Mouse (Mus musculus) layer of hippocampus, postnatal 10 days (tissue): ENCODE measurements around the gene Spen. TPM values are rescaled to one million over a fixed set of nuclear protein-coding genes. Genes with fewer than 3 reads are reported as not detected.

Source experiments
- DNase-seq, 2 experiments: peaks; one replicate each; pipeline ENCODE4 v3.0.0; 2021; ENCODE audit warnings: low spot score in 2 of 2
- total RNA-seq, 2 experiments: library from RNA; stranded (reverse); gene quantifications; 2 replicates each; pipeline ENCODE4 v1.2.3; 2021

The Spen gene
- total RNA-seq, 2 experiments from 2014 or later, result 62.9 to 64.5 TPM

DNA sequence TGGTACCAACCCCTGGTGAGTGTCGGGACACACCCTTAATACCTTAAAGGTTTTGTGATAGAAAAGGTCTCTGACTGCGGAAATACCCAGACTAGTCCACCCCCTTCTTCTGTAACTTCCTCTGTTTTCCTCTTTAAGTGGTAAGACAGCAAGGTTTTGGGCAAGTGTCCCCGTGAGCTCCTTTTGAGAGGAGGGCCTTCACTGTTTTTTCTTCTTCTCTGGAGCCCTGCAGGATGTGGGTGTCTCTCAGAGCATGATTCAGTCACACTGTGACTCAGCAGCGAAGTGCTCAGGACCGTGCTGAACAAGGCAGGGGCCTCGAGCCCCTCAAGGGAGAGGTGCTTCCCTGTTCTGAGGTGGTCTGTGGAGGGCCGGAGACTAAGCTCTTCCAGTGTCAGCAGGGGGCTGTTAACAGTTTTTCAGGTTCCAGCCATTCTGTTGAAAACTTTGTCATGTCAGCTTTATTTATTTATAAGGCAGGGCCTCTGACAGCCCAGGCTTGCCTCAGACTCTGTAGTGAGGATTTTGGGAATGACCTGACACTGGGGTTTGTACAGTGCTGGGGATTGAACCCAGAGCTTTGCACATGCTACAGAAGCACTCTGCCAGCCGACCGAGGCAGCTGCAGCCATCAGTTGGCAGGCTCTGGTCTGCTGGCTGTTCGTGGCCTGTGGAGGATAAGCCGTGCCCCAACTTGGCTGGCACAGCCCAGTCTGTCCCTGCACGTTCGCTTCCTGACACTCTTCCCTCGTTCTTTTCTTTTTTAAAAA lies 83.6 kb downstream of the Spen start:
- DNase-seq, result no peak

DNA sequence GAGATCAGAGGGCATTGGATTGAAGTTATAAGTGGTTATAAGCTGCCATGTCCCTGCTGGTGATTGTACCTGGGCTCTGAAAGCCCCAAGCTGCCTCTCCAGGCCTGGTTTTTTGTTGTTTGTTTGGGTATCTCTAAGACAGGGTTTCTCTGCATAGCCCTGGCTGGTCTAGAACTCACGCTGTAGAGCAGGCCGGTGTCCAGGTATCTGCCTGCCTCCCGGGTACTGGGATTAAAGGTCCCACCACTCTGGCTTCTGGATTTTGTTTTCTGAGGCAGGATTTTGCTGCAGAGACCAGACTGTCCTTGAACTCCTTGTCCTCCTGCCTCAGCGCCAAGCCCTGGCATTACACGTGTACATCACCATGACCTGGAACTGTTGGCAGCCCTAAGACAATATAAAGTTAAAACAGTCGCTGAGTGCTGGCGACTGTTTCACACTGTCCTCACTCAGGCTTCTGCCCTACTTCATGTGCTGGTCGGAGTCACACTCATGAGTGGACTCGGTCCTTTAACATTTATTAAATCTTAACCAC lies 86.4 kb downstream of the Spen start:
- no peak for DNase-seq

DNA sequence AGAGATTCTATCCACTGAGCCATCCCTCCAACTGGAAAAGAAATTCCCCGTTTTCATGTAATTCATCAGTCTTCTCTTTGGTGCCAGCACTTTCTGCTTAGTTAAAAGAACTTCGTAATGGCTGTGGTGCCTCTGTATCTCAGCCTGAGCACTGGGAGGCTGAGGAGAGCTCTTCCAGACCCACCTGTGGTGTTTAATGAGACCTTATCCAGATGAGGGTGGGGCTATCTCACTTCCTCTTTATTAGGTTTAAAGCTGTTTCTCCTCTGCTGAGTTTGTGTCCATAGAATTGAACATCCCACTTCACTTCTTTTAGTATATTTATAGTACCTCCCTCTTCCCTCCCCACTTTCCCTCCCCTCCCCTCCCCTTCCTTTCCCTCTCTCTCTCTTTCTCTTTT lies 87.1 kb downstream of the Spen start:
- no peak for DNase-seq

DNA sequence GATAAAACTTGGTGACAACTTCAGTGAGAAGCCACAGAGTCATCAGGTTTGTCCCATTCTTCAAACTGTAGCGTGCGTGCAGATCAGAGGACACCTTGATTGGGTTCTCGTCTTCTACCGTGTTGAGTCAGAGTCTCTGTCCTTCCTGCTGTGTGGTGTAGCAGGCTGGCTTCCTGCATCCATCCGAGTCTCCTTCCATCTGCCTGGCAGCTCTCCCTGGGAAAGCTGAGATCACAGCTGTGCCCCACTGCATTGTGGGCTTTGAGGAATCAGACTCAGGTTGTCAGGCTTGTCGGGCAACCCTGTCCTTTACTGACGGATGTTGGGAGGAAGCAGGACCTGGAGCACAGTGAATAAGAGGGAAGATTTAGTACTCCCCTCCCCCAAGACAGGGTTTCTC lies 92.2 kb downstream of the Spen start:
- no peak for DNase-seq

DNA sequence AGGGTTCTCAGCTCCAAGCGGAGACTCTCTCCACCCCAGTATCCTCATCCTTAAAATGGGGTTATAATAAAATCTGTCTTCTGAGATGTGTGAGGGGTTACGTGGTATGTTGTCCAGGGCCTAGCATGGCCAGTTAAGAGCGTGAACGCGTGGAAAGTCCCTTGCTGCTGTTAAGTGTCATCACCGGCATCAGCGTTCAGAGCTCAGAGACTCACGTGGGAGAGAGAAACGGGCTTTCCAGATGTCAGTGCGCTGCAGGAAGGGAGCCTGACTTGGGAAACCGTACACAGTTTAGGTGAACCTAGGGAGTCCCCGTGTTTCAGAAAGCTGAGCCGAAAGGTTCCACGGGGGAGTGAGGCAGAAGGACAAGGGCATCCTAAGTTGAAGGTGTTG lies 93.1 kb downstream of the Spen start:
- DNase-seq, result no peak

DNA sequence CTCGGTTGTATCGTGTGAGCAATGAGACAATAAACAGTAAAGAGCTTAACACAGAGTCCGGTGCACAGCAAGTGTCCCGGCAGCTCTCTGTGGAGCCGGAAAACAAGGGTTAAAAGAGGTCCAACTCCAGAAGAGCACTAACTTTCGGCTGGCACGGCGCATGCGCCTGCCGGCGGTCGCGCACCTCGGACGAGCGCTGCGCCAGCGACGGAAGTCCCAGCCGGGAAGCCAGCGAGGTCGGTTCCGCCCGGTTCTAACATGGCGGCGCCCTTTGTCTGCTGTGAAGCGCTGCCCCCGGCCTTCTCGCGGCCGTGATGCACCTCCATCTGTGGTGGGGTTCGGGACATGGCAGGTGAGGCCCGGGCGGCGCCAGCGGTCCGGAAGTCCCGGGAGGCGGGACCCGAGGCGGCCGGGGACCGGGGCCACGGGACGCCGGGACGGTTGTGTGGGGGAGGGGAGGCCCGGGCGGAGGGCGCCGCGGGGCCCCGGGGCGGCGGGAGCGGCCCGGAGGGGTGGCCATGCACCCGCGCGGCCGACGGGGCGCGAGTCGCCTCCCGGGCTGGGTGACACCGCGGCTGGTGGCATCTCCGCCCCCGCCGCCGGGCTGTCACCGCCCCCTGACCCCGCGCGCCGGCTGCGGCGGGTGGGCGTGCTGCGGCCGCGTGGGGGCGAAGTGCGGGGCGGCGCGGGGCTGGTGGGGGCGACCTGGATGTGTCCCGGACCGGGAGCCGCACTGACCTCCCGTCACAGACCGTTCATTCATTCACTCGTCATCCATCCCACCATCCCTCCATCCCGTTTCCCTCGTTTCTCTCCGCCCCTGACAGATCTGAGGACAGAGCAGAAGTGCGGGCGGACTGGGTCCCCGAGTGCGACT lies 93.7 kb downstream of the Spen start, which contains the start of gene Zbtb17:
Zbtb17 (plus strand) TSS at position 204 of the 877 bp plus-strand sequence.
- peak; percentile 90 to 92 for DNase-seq

DNA sequence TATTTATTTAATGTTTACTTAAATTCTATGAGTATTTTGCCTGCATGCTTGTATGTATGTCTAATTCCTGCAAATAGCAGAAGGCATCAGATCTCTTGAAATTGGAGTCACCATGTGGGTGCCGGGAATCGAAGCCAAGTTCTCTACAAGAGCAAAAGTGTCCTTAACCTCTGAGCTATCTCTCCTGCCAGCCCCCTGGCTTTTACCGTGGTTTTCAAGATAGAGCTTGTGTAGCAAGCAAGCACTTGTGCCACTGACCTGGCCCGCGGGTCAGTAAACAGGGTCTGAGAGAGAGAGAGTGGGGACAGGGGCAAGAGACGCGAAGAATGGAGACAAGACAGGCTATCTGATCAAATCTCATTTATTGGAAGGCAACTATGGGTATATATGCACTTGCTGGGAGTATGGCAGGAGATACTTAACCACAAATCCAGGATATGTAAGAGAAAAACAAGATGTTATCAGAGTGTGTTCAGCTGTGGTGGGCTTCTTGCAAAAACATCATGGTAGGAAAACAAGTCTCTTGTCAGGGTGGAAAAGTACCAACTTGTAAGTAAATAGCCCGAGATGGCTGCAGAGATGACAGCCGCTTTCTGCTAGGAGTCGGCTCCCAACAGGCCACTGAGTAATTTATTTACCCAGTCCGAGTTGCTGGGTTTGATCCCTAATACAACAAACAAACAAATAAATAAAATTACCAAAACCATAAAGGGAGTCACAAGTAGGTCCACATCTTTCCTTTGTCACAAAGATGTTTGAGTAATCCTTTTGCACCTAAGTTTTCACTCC lies 94.6 kb downstream of the Spen start:
- no peak for DNase-seq

DNA sequence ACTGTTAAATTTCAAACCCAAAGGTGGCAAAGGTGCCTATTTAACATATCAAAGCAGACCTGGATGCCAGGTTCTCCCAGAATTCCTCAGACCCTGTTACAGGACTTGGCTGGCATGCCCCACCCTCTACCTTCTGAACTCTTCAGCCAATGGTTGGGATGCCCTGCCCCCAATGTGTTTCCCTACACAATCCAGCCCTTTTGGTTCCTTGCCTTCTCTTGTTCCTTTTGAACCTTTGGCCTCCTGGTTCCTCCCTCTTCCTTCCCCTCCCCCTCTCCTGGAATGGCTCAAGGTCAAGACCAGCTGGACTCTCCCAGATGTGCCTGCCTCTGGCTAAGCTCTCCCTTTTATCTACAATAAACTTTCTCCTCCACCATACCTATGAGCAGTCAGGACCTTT lies 97.5 kb downstream of the Spen start:
- no peak for DNase-seq

DNA sequence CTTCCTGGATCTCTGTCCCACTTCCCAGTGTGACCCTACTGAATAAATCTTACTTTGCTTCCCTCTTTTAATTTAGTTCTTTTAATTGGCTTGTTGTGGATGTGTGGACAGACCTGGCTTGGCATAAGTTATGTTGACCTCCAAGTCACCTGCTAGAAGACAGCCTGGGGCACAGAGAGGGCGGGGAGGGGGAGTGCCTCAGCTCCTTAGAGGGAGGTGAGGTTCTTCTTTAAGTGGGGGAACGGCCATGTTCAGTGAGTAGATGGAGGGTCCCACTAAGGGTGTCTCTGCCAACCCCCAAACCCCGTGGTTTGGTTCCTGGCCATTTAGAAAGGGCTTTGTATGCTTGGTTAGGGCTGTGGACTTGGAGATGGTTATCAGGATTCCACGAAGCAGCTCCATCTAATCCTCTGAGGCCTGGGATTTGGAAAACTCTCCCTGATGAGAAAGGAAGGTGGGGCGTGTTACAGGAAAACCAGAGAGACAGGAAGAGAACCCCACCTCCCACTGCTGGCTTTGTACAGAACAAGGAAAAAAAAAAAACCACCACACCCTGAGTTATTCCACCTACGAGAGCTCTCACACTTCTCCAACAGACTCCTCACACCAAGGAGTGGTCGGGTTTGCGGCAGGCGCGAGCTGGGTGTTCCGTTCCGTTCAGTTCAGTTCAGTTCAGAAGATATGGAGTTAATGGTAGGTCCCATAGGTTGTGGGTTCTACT lies 99.2 kb downstream of the Spen start:
- DNase-seq, result no peak

DNA sequence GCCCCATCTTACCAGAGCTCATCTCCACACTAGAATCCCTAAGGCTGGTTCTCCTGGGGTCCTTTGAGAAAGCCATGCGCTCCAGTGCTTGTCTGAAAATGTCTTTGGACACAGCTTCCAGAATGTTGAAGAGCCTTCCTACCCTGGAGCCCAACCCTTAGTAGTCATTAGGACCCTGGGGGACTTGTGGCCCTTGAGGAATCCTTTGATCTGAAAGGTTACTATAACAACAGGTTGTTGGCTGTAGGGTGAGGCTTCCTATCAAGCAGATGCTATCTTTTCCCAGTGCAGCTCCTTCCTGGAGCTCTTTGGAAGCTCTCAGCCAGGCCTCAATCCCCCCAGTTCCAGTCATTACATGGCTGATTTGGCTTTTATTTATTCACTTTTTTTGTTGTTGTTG lies 102.4 kb downstream of the Spen start, which contains the start of gene Srarp:
Srarp (minus strand) TSS at position 132 of the 400 bp plus-strand sequence.
- no peak for DNase-seq

DNA sequence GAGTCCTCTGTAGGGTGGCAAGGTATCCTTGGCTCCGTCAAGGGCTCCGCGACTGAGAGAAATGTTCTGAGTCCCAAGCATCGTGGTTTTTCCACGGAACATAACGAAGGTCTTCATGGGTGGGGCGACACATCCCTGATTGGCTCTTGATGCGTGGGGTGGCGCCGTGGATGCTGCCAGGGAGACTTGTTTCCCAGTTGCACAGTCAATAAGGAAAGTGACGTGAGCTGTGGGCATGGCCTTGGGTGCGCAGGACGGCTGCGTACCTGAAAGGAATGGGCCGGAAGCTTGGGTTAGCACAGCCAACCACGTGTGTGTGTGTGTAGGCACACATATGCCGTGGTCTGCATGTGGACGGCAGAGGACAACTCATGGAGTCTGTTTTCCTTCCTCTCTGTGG lies 105.2 kb downstream of the Spen start:
- DNase-seq, result no peak

DNA sequence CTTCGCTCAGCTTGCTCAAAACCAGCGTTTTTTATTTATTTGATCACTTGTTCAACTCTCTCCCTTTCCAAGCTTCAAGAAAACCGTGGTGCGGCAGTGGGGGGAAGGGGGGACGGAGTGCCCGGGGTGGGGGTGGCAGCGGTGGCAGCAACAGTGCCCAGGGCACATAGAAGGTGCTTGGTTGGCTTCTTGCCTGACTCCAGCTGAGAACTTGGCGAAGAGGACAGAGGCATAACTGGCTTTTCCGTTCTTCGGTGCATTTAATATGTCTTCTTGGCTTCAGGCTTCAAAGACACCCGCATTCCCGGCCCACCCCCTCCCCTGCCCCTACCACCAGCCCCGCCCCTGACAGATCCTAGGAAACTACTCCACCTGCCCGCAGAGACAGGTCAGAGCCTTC lies 105.7 kb downstream of the Spen start:
- no peak for DNase-seq

DNA sequence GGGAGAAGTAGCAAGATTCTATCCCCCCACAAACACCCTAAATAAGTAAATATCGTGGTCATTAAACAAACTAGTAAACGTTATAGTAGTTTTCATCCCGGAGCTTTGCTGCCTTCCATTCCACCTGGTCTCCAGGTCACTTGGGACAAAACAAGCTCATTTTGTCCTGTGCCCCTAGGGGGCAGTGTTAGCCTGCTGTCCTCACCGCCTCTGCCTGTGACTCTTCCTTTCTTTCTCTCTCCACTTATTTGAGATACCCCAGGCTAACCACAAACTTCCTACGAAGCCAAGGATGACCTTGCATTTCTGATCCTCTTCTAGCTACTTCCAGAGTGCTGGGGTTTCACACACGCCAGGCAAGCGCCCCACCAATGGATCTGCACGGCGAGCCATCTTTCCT lies 107.4 kb downstream of the Spen start:
- DNase-seq, result peak; percentile 69 to 76

DNA sequence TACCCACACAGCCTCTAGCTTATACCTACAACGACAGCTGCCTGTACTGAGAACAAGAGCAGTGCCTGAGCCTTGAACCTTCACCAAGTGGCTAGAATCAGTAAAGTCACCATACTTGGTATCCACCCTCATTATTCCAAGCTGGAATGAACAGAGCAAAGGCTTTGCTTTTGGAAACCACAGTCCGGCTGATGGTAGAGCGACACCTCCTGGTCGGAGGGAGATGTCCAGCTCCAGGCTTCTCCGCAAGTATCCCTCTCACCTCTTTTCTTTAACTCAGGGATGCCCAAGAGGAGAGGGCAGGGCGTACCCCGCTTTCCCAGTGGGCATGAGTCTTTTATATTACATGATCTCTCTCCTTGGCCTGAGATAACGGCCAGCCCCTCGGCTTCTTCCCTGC lies 108.5 kb downstream of the Spen start:
- peak; percentile 34 to 39 for DNase-seq

DNA sequence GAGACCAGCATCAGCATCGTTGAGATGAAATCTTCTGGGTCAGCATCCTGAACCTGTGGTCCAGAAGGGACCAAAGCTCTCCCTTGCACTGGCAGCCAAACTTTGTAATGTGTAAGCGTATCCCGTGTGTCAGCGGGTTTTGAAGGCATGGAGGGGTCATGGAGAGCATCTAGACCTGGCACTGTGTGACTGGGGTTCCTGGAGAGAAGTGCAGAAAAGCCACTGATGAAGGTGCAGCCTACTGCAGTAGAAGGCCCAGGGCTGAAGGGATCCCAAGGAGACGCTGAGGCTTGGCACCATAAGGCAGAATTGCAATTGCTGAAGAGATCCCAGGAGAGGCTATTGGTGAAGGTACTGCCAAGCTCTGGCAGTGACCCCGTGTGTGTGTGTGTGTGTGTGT lies 109.0 kb downstream of the Spen start:
- DNase-seq, result no peak

DNA sequence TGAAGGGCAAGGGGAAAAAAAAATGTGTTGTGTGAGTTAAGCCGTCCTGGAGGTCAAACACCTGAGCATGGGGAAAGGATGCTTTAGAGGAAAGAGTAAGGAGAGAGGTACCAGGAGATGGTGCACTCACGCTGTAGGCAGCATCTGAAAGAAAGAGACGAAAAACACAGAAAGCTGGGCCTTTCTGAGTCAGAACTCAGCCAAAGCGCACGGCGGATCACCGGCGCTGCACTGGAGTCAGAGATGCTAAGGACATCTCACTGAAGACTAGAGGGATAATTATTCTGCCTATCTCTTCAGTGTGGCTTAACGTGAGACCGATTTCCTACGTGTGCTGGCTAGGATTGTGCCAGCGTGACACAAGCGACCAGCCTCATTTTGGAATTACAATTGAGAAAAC lies 110.5 kb downstream of the Spen start:
- no peak for DNase-seq

DNA sequence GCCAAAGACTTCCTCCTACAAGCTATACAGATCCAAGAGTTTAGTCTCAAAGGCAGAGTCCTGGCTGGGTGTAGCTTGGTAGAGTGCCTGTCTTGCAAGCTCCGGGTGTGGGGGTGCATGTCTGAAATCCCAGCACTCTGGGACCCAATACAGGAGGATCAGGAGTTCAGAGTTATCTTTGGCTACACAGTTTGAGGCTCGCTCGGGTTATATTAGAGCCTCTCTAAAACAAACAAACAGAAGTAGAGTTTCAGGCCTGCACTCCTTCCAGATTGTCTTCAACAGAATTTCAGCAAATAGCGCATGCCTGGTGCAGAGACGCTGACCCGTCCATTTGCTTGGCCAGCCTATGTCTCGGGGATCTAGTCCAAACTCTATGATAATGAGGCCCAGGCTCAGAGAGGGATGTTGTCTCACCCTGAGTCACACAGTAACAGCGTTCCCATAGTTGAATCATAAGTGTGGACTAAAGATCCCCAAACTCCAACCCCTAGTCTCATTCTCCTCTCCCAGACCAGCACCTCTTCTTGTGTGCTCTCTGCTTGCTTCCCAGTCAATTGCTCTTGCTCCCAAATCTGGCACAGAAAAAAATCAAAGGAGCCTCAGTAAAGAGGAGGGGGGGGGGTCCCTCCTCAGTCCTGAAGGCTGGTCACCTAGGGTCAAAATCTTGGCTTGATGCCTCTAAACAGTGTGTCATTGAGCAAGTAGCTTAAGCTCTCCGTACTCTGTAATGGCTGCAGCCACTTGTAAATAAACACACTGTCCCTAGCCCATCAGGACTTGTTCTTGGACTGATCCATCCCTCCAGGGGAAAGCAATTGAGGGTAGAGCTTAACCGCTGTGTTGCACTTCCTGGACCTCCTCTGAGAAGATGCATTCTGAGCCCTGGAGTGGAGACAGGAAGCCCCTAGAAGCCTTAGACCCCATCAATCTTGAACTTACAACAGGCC lies 111.3 kb downstream of the Spen start:
- no peak for DNase-seq

DNA sequence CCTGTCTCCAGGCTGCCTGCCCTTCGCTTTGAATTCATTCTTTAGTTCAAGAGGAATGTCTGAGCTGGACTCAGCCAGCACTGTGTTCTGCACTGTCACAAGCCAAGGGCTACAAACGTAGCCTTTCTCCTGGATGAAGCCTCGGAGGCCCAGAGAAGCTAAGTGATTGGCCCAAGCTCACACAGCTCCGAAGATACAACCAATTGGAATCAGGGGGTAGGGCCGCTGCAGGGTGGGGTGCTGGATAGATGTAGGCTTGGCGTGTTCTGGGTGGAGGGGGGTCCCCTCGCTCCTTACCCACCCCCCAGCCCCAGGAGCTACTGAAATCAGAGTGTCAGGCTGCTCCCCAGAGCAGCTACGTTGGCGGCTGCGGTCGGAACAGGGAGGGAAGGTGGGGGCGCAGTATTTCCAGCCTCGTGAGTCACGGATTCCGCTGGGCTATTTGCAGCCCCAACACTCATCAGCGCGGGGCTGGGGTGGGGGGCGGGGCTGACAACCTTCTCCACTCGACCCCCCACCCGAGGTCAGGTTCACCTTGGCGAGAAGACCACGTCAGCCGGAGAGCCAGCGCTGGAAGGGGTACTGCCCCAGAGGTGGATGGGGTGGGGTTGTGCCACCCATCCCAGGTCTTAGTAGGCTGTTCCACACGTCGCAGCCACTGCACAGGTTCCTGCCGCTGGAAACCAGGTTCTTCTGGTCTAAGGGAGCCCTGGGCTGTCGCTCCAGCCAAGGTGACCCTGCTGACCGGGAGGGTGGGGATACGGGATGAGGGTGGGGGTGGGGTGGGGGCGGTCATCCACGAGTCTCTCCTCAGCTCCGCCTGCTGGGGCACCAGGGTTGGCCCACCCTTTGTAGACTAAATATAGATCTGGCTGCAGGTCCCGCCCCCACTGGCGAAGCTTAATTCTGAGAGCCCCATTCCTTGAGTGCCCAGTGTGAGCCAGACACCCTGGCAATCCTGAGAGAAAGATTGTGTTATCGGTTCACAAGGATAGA lies 112.6 kb downstream of the Spen start:
- DNase-seq, result peak; percentile 56 to 66
